Mouse (Mus musculus) embryonic facial prominence, embryonic 10.5 days (tissue): ENCODE measurements around the gene Tspan5. TPM values are rescaled to one million over a fixed set of nuclear protein-coding genes. Genes with fewer than 3 reads are reported as not detected.

Experiments
- DNase-seq: peaks from one replicate; pipeline ENCODE4 v3.0.0-alpha.2; 2017; ENCODE audit warnings: low spot score
- H3K27ac ChIP-seq: fragments of 300-500 bp; sonication (generic); replicated peaks from 2 replicates; pipeline ENCODE4 v1.5.1; 2016; ENCODE audit warnings: mild to moderate bottlenecking
- H3K27me3 ChIP-seq: fragments of 300-500 bp; sonication (generic); replicated peaks from 2 replicates; pipeline ENCODE4 v1.6.1; 2016; ENCODE audit warnings: low read depth, mild to moderate bottlenecking; ENCODE audit not compliant: poor library complexity, severe bottlenecking
- H3K36me3 ChIP-seq: fragments of 300-500 bp; sonication (generic); replicated peaks from 2 replicates; pipeline ENCODE4 v1.6.1; 2016; ENCODE audit warnings: mild to moderate bottlenecking, moderate library complexity
- H3K4me1 ChIP-seq: fragments of 300-500 bp; sonication (generic); 2 replicates; pipeline ENCODE4 v1.6.1; 2016
- H3K4me3 ChIP-seq: fragments of 300-500 bp; sonication (generic); 2 replicates; pipeline ENCODE4 v1.5.1; 2016; ENCODE audit warnings: mild to moderate bottlenecking, moderate library complexity
- H3K9me3 ChIP-seq: fragments of 300-500 bp; sonication (generic); 2 replicates; pipeline ENCODE4 v1.6.1; 2016; ENCODE audit warnings: mild to moderate bottlenecking
- WGBS: fragments of 180-500 bp; shearing (Covaris S2); methylation state at CpG from one replicate; pipeline ENCODE4 v1.1.7; 2016; 5-methylcytosine and 5-hydroxymethylcytosine counted together
- polyA plus RNA-seq: library from polyadenylated mRNA; unstranded; fragments of >200 nt; fragmentation: Nextera tagmentation; extraction: Ambion mirVana; gene quantifications from 2 replicates; pipeline ENCODE4 v1.2.1, GENCODE M21; 2016

The Tspan5 gene
- polyA plus RNA-seq, 1 experiment from 2014 or later, result 20.9 TPM

GRCm38 (mm10) chr3:138803444-138804085, 61.6 kb downstream of the Tspan5 start:
- 84% methylated on average over 11 of the region's 11 CpGs for WGBS
- Histone ChIP-seq H3K4me1 (peaks cover 43% of the 10 kb centered on the region), H3K4me3 (no peak overlapping the region), H3K27ac (0 out of 2 replicates have a peak overlapping the region, but pooled peaks have one; percentile 30), H3K9me3 (no peaks in the 10 kb centered on the region), H3K36me3 (no peaks in the 10 kb centered on the region), H3K27me3 (no peaks in the 10 kb centered on the region)
- DNase-seq, result no peak

- Histone ChIP-seq H3K4me1 (peaks cover 43% of the 10 kb centered on the region), H3K27me3 (no peaks in the 10 kb centered on the region), H3K27ac (no peak overlapping the region), H3K36me3 (no peaks in the 10 kb centered on the region), H3K4me3 (no peak overlapping the region), H3K9me3 (no peaks in the 10 kb centered on the region)
- no peak for DNase-seq
- 79% methylated on average over 11 of the region's 11 CpGs for WGBS
These were observed 62.4 kb downstream of the Tspan5 start for GRCm38 (mm10) chr3:138804104-138805048.

- DNase-seq, result no peak
- Histone ChIP-seq H3K9me3 (no peaks in the 10 kb centered on the region), H3K4me3 (no peak overlapping the region), H3K36me3 (no peaks in the 10 kb centered on the region), H3K27ac (no peak overlapping the region), H3K27me3 (no peaks in the 10 kb centered on the region), H3K4me1 (peaks cover 28% of the 10 kb centered on the region)
- 89% methylated on average over 4 of the region's 4 CpGs for WGBS
These were observed 65.8 kb downstream of the Tspan5 start for GRCm38 (mm10) chr3:138807795-138808194.

GRCm38 (mm10) chr3:138809509-138809908, 67.5 kb downstream of the Tspan5 start:
- Histone ChIP-seq H3K27me3 (no peaks in the 10 kb centered on the region), H3K36me3 (no peaks in the 10 kb centered on the region), H3K4me3 (no peak overlapping the region), H3K9me3 (no peaks in the 10 kb centered on the region), H3K27ac (no peak overlapping the region), H3K4me1 (peaks cover 23% of the 10 kb centered on the region)
- no peak for DNase-seq
- 96% methylated on average over 8 of the region's 8 CpGs for WGBS

- Histone ChIP-seq H3K27me3 (no peaks in the 10 kb centered on the region), H3K36me3 (no peaks in the 10 kb centered on the region), H3K4me1 (peaks cover 28% of the 10 kb centered on the region), H3K27ac (0 out of 2 replicates have a peak overlapping the region, but pooled peaks have one; percentile 30), H3K4me3 (no peak overlapping the region), H3K9me3 (no peaks in the 10 kb centered on the region)
- 34% methylated on average over 3 of the region's 3 CpGs for WGBS
- DNase-seq, result no peak
These were observed 70.6 kb downstream of the Tspan5 start for GRCm38 (mm10) chr3:138812565-138812964.

- Histone ChIP-seq H3K9me3 (no peaks in the 10 kb centered on the region), H3K27me3 (no peaks in the 10 kb centered on the region), H3K27ac (no peak overlapping the region), H3K4me3 (no peak overlapping the region), H3K36me3 (no peaks in the 10 kb centered on the region), H3K4me1 (peaks cover 28% of the 10 kb centered on the region)
- no peak for DNase-seq
- 84% methylated on average over 13 of the region's 13 CpGs for WGBS
These were observed 71.3 kb downstream of the Tspan5 start for GRCm38 (mm10) chr3:138813139-138813810.

GRCm38 (mm10) chr3:138814457-138814856, 72.5 kb downstream of the Tspan5 start:
- no peaks in the 10 kb centered on the region for H3K27me3 ChIP-seq

GRCm38 (mm10) chr3:138815127-138815837, 73.3 kb downstream of the Tspan5 start:
- H3K9me3 ChIP-seq, result no peaks in the 10 kb centered on the region
- 87% methylated on average over 7 of the region's 7 CpGs for WGBS
- H3K36me3 ChIP-seq, result no peaks in the 10 kb centered on the region
- no peak overlapping the region for H3K4me3 ChIP-seq
- DNase-seq, result no peak
- H3K27me3 ChIP-seq, result no peaks in the 10 kb centered on the region
- peaks cover 37% of the 10 kb centered on the region for H3K4me1 ChIP-seq
- H3K27ac ChIP-seq, result peak overlapping the region; percentile 3; the same call in 1 of the 2 replicates

More at GRCm38 (mm10) chr3:138814457-138814856, 72.5 kb downstream of the Tspan5 start:
- Histone ChIP-seq H3K4me1 (peaks cover 33% of the 10 kb centered on the region), H3K27ac (no peak overlapping the region), H3K4me3 (no peak overlapping the region), H3K9me3 (no peaks in the 10 kb centered on the region), H3K36me3 (no peaks in the 10 kb centered on the region)
- WGBS, result 74% methylated on average over 5 of the region's 5 CpGs
- no peak for DNase-seq

- Histone ChIP-seq H3K4me1 (peaks cover 42% of the 10 kb centered on the region), H3K27me3 (no peaks in the 10 kb centered on the region), H3K9me3 (no peaks in the 10 kb centered on the region), H3K4me3 (no peak overlapping the region), H3K36me3 (no peaks in the 10 kb centered on the region), H3K27ac (no peak overlapping the region)
- DNase-seq, result no peak
- WGBS, result 64% methylated on average over 5 of the region's 5 CpGs
These were observed 75.1 kb downstream of the Tspan5 start for GRCm38 (mm10) chr3:138816888-138817656.

GRCm38 (mm10) chr3:138819862-138820261, 77.9 kb downstream of the Tspan5 start:
- H3K9me3 ChIP-seq, result no peaks in the 10 kb centered on the region
- H3K4me1 ChIP-seq, result peaks cover 36% of the 10 kb centered on the region
- no peaks in the 10 kb centered on the region for H3K27me3 ChIP-seq
- WGBS, result 87% methylated on average over 6 of the region's 6 CpGs
- H3K27ac ChIP-seq, result no peak overlapping the region
- no peak overlapping the region for H3K4me3 ChIP-seq
- DNase-seq, result no peak
- H3K36me3 ChIP-seq, result no peaks in the 10 kb centered on the region

GRCm38 (mm10) chr3:138820296-138820695, 78.3 kb downstream of the Tspan5 start:
- no peaks in the 10 kb centered on the region for H3K36me3 ChIP-seq
- no peak for DNase-seq
- H3K27me3 ChIP-seq, result no peaks in the 10 kb centered on the region
- H3K4me3 ChIP-seq, result no peak overlapping the region
- H3K4me1 ChIP-seq, result peaks cover 38% of the 10 kb centered on the region
- no peak overlapping the region for H3K27ac ChIP-seq
- no peaks in the 10 kb centered on the region for H3K9me3 ChIP-seq
- 65% methylated on average over 5 of the region's 5 CpGs for WGBS
